Mouse (Mus musculus): ENCODE data around the gene Oxt.
"Not testable (repeated sequence)": the region's sequence is repeated elsewhere in the genome, so short reads cannot be mapped to it uniquely, and the experiment has no call there.

Oxt gene

GRCm38 (mm10) chr2:130575873-130576272 lies at the start of gene Oxt:
Gene Oxt (plus strand): TSS chr2:130576173.
- DNase-seq (ENCODE audit: low read depth, low spot score) = no peak

GRCm38 (mm10) chr2:130528457-130528856 lies 47.5 kb upstream of the Oxt start:
- peak; percentile 1 for DNase-seq (ENCODE audit: low read depth, low spot score)

- DNase-seq (ENCODE audit: low read depth, low spot score) = no peak
Observed at GRCm38 (mm10) chr2:130529290-130529689, 46.7 kb upstream of the Oxt start.

- no peak for DNase-seq (ENCODE audit: low read depth, low spot score)
Observed at GRCm38 (mm10) chr2:130529925-130530324, 46.0 kb upstream of the Oxt start.

- DNase-seq (ENCODE audit: low read depth, low spot score) = no peak
Observed at GRCm38 (mm10) chr2:130532201-130532600, 43.8 kb upstream of the Oxt start.

GRCm38 (mm10) chr2:130535017-130535416 lies 41.0 kb upstream of the Oxt start:
- no peak for DNase-seq (ENCODE audit: low read depth, low spot score)

- DNase-seq (ENCODE audit: low read depth, low spot score) = no peak
Observed at GRCm38 (mm10) chr2:130536890-130537289, 39.1 kb upstream of the Oxt start.

GRCm38 (mm10) chr2:130538876-130539546 lies 37.0 kb upstream of the Oxt start:
- no peak for DNase-seq (ENCODE audit: low read depth, low spot score)

- DNase-seq (ENCODE audit: low read depth, low spot score) = no peak
Observed at GRCm38 (mm10) chr2:130540266-130540665, 35.7 kb upstream of the Oxt start.

- no peak for DNase-seq (ENCODE audit: low read depth, low spot score)
Observed at GRCm38 (mm10) chr2:130546957-130547356, 29.0 kb upstream of the Oxt start.

GRCm38 (mm10) chr2:130554841-130555240 lies 21.1 kb upstream of the Oxt start:
- DNase-seq (ENCODE audit: low read depth, low spot score) = no peak

GRCm38 (mm10) chr2:130556292-130556691 lies 19.7 kb upstream of the Oxt start:
- DNase-seq (ENCODE audit: low read depth, low spot score) = no peak

- DNase-seq (ENCODE audit: low read depth, low spot score) = no peak
Observed at GRCm38 (mm10) chr2:130557462-130557861, 18.5 kb upstream of the Oxt start.

- no peak for DNase-seq (ENCODE audit: low read depth, low spot score)
Observed at GRCm38 (mm10) chr2:130558015-130558414, 18.0 kb upstream of the Oxt start.

GRCm38 (mm10) chr2:130563212-130564055 lies 12.5 kb upstream of the Oxt start, which contains the start of gene Mrps26:
Gene Mrps26 (plus strand): TSS chr2:130563742.
- DNase-seq (ENCODE audit: low read depth, low spot score) = peak; percentile 88

- DNase-seq (ENCODE audit: low read depth, low spot score) = no peak
Observed at GRCm38 (mm10) chr2:130564063-130564462, 11.9 kb upstream of the Oxt start.

GRCm38 (mm10) chr2:130564983-130565382 lies 11.0 kb upstream of the Oxt start:
- DNase-seq (ENCODE audit: low read depth, low spot score) = no peak

- DNase-seq (ENCODE audit: low read depth, low spot score) = no peak
Observed at GRCm38 (mm10) chr2:130568921-130569320, 7.1 kb upstream of the Oxt start.

- no peak for DNase-seq (ENCODE audit: low read depth, low spot score)
Observed at GRCm38 (mm10) chr2:130569926-130570325, 6.0 kb upstream of the Oxt start.

- DNase-seq (ENCODE audit: low read depth, low spot score) = no peak
Observed at GRCm38 (mm10) chr2:130574960-130575359, 1.0 kb upstream of the Oxt start.

GRCm38 (mm10) chr2:130576564-130576963 lies 591 bp downstream of the Oxt start:
- DNase-seq (ENCODE audit: low read depth, low spot score) = not testable (repeated sequence)

GRCm38 (mm10) chr2:130577021-130577420 lies 1.0 kb downstream of the Oxt start:
- DNase-seq (ENCODE audit: low read depth, low spot score) = no peak

GRCm38 (mm10) chr2:130577632-130578031 lies 1.7 kb downstream of the Oxt start:
- no peak for DNase-seq (ENCODE audit: low read depth, low spot score)

All from retina, postnatal 7 days (tissue).